Mouse (Mus musculus) lung, adult 2 months (tissue): Measurements from ENCODE around the gene Pnpla1.

Experiments
- CTCF ChIP-seq: fragments of 200-500 bp; IDR thresholded peaks from 2 replicates; pipeline ENCODE4 v1.5.1; 2011; ENCODE audit warnings: mild to moderate bottlenecking, low read length, control low read depth; ENCODE audit not compliant: insufficient read depth
- POLR2A ChIP-seq: fragments of 200-500 bp; IDR thresholded peaks from 2 replicates; pipeline ENCODE4 v1.6.1; 2011; ENCODE audit warnings: low read depth, mild to moderate bottlenecking, control low read depth, low read length, borderline replicate concordance; ENCODE audit errors: extremely low read depth

GRCm38 (mm10) chr17:28882316-28882715, 24.1 kb downstream of the Pnpla1 start:
- TF ChIP-seq CTCF (no peak), POLR2A (no peak)
